Mouse (Mus musculus): ENCODE data around the gene Gng12.

DNA sequence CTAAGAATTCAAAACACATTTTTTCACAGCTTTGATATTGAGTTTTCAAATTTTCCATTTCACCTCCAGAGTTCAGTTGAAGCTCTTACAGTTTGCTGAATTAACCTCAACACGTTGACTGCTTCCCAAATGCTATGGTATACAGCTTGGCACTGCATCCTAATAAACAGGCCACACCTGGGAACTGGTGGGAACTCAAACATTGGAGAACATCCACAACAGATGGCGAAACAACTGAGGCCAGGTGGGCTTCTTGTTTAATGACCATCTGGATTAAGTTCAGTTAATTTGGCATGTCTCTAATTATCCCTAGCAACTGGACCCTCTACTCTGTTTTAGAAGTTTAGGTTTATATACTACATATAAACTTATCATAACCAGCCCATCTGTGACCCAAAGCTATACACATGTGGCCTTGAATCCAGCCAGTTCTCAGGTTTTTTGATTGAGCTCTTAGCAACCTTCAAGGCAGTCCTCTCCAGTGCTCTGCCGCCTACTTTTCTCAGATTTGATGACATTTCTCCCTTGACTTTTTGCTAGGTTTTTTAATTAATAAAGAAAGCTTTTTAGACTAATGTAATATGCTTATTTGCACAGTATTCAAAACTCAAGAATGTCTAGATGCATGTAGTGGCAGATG lies 152.0 kb downstream of the Gng12 start:
- TF ChIP-seq POLR2A (IDR thresholded peaks at IDR 0.05; ENCODE audit: extremely low read depth, insufficient read depth, low read length) (no peak), CTCF (IDR thresholded peaks at IDR 0.05; ENCODE audit: low read depth, low read length) (no peak)

All from liver, adult 2 months (tissue).